Mouse (Mus musculus) fibroblast of lung, adult 2 months (primary cell): ENCODE measurements around the gene Irf2bp2.

ENCODE experiments used
- DNase-seq: peaks from one replicate; pipeline ENCODE4 v3.0.0-alpha.2; 2011; ENCODE audit warnings: low read depth

The Irf2bp2 gene

DNA sequence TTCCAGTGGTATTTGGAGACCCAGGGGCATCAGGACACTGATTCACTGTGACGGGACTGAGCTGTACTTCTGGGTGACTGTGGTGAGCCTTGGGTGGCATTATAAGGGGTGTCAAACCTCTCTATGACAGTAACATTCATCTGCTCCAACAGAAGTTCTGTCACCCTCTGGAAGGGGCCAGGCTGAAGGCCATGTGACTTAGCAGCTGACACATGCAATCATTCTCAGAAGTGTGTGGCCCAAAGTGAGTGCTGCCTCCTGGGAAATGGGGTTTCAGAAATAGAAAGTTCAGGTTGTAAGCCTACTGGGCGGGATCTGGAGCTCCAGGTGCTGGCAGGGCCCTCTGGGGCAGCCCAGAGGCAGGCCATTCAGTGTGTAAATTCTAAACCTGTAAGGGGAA is 26.1 kb downstream of the Irf2bp2 start:
- DNase-seq: no peak

DNA sequence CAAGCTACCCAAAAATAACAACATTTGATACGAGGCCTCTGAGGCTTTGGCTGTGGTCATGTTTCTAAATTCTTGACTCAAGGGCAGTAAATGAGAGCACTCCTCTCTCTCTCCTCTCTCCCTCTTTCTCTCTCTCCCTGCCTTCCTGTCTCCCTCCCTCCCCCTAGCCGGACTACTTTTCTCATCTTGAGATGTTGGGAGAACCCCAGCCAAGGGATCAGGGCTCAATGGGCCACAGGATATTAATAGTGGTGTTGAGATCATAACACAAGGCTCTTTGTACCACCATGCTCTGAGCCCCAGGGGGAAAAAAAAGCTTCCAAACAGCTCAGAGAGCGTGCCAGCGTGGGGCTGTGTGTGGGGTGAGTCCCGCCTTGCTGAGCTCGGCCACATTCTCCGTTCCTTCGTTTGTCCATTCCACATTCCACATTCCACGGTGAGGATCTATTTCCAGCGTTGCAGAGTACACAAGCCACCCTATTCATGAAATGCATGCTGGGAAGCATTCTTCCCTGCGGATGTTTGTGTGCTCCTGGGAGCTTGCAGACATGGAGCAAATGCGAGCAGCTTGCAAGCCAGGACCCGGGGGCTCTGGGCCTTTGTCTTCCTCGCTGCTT is 27.2 kb downstream of the Irf2bp2 start:
- DNase-seq: peak; percentile 90

GRCm38 (mm10) chr8:126565954-126566445 is 27.8 kb downstream of the Irf2bp2 start:
- no peak for DNase-seq

DNA sequence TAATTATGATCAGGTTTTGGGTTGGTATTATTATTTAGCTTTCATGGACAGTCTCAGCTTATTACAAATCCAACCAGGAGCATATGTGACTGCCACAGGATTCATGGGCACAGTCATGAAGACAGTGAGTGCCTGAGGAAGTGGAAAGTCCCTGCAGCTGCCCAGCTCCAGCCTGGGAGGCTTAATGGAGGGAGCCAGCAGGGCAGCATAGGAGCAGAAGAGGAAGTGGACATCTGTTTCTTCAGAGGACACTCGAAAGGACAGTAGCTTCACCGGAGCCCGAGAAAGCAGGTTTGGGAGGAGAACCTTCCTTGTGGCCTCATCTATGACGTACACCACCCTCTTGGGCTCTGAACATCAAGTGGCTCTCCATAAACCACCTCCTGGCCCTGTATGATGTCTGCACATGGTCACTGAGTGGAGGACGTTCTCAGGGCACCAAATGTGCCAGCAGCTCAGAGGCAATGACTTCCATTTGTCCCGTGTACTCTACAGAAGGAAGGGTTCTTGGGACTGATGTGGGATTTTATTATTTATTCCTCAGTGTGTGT is 28.5 kb downstream of the Irf2bp2 start:
- DNase-seq: no peak

DNA sequence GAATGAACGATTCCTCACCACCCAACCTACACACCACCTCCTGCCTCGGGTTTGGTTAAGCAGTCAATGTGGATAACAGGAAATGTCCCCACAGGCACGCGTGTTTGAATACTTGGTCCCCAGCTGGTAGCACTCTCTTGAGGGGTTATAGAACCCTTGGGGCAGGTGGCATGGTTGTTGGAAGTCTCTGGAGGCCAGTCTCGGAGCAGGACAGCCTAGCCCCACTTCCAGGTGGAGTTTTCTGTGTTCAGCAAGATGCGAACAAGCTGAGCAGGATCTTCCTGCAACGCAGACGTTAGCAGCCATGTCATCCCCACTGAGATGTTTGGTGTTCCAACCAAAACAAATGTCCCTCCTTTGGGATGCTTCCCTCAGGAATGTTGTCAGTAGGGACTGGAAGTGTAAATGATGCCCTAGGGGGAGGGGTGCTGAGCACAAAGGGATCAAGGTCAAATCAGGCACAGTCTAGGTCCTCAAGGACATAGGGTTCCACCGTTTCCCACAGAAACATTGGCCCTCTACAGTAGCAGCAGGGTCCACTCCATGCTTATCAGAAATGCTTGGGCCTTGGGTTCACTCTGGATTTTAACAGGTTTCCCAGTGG is 29.1 kb downstream of the Irf2bp2 start:
- no peak for DNase-seq

- no peak for DNase-seq
Observed at GRCm38 (mm10) chr8:126561316-126561841, 32.4 kb downstream of the Irf2bp2 start.

DNA sequence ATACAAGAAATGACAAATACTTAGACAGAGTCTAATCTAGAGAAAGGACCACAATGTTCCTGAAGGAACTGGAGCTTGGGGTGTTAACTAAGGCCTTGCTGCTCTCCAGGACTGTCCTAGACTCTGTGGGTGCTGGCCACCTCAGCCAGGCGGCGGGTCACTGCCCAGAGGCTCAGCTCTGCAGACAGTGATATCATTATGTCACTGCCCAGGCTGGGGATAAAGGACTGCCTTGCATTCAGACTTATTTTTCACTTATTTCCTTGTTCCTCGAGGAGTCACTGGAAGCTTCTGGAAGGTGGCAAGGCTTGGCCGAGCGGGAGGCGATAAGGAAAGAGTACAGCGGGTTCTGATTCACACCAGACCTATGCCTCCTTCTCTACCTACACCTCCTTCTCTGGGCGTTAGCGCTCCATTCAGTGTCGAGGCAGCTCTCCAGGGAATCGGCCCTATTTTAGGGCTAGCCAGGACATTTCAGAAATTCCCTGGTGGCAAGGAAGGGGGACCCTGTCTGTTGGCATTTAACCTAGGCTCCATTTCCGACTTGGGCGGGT is 35.3 kb downstream of the Irf2bp2 start:
- no peak for DNase-seq

GRCm38 (mm10) chr8:126557403-126557802 is 36.4 kb downstream of the Irf2bp2 start:
- DNase-seq: no peak

- DNase-seq: no peak
Observed at GRCm38 (mm10) chr8:126556691-126557090, 37.1 kb downstream of the Irf2bp2 start.

GRCm38 (mm10) chr8:126554741-126555140 is 39.0 kb downstream of the Irf2bp2 start:
- DNase-seq: no peak

GRCm38 (mm10) chr8:126551871-126552270 is 41.9 kb downstream of the Irf2bp2 start:
- no peak for DNase-seq

GRCm38 (mm10) chr8:126550944-126551357 is 42.8 kb downstream of the Irf2bp2 start:
- peak; percentile 70 for DNase-seq

DNA sequence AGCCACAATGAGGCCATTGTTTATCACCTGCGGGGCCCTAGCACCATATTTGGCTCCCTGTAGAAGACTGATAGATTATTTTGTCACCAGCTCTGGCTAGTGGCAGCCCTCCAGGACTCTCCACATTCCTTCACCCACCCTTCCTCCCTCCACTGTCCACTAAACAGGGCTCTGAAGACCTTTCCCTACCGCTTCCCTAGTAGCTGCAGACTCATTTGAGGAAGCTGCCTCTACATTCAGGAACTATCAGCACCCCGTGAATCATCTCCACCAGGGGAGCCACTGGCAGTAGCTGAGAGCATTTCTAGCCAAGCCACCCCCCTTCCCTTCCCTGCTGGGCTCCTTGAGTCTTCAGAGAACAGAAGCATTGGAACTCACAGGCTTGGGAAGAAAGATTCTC is 45.9 kb downstream of the Irf2bp2 start:
- peak; percentile 76 for DNase-seq

- no peak for DNase-seq
Observed at GRCm38 (mm10) chr8:126547361-126547760, 46.4 kb downstream of the Irf2bp2 start.

DNA sequence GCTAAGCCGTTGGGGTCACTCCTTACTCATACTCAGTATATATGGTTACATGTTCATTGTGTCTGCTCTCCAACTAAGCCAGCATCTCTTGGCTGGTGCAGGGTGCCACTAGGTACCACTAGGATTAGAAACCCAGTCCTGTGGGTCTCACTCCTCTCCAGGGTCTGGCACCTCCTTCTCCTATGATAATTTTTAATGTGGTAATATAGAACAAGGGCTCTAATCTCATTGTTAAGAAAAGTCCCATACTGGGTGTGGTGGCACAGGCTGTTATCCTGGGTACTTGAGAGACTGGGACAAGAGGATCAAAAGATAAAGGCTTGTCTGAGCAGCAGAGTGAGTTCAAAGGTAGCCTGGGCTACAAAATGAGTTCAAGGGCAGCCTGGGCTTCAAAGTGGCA is 47.3 kb downstream of the Irf2bp2 start:
- DNase-seq: no peak

- DNase-seq: no peak
Observed at GRCm38 (mm10) chr8:126543407-126543806, 50.4 kb downstream of the Irf2bp2 start.

DNA sequence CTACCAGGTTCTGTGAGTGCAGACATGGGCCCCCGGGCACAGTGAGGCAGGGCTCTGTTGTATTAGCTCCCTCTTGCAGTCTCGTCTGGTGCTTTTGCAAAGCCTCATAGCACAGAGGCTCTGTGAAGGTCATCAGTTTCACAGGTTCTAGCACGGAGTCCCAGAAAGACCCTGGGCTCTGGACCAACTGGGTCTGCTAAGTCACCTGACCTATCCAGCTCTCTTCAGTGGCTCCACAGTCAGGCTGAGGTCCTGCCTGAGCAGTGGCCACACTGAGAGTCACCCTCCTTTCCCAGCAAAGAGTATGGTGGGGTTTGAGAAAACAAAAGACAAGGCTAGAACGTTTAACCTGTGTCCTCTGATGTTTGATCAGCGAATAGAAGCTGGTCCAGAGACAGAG is 51.0 kb downstream of the Irf2bp2 start:
- DNase-seq: no peak

DNA sequence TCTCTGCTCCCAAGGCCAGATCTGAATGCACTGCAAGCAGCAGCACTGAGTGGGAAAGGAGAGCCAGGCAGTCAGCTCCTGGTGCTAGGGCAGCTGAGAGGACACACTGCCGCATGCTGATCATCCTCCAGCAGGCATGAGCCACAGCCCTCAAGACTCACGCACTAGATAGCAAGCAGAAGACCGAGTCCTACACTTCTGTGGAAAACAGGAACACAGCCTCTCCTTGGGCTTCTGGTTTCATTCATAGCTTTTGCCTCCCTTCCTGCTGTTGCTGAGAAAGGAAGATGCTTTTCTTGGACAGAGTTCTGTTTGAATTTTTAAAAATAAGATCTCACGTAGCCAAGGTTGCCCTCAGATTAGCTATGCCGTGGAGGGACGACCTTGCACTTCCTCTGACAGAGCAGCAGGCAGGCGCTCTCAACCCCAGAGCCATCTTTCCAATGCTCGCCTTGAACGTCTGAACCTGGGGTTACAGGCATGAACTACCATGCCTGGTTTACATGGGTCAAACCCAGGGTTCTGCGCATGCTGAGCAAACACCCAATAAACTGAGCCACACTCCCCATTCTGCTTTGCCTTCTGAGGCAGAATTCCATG is 51.6 kb downstream of the Irf2bp2 start:
- DNase-seq: no peak

DNA sequence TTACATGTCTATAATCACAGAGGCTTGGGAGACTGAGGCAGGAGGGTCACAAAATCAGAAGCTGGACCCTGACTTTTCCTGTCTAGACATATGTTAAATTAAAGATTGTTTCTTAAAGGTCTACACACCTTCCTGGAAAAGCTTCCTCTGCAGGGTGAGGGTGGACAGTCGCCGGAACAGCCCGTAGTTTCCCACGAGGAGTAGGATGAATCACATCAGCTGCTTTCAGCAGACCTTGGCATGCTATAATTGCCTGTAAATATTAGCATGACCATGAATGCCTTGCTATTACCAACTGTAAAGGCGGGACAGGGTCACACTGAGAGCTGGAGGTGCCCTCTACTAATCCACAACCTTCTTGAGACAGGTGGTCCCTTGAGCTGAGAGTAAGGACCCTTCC is 53.5 kb downstream of the Irf2bp2 start:
- DNase-seq: no peak

DNA sequence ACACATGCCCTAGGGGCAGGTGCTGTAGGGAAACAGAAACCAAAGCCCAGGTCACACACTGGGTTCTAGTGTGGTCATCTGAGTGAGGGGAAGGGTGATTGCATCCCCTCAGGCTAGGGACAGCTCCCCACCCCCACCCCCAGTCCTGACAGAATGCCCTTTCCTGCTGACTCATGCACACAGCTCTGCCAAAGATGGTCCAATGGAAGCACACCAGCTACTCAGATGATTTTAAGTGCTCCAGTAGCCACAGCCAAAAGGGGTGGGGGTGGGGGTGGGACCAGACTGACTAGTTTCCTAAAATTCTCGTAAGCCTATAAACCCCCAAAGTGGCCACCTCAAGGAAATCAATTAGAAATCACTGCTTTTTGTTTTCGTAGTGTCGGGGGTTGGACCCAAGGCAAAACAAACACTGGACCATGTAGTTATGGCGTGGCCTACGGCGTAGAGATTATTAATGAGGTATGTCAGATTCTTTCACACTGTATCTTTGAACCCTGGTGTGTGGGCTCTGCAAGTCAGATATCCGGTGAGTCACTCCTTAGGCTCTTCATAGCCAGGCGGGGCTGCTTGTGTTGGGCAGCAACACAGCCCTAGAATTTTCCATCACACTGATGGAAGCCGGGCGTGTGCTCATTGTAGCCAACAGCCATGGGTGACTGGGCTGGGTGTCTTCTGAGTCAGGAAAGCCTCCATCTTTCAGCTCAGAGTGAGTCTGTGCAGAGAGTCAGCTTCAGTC is 54.3 kb downstream of the Irf2bp2 start:
- DNase-seq: peak; percentile 93

- no peak for DNase-seq
Observed at GRCm38 (mm10) chr8:126538648-126539354, 55.0 kb downstream of the Irf2bp2 start.
